Comparison of ENCODE assay signal across 8 mouse cellular contexts in the genomic region with DNA sequence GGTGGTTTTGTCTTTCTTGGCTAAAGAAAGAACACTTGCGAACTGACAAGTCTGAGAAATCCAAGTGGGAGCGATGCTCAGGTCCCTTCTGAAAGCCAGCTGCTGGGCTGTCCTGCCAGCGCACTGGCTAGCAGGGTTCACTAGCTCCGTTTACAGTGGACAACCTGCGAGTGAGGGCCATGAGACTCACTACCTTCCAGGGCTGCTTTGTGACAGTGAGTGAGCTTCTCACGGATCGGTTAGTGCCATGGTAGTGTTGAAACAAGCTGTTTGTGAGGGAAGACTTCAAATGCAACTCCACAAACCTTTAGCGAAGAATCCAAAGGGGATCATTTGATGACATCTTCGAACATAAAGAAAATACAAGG. TPM values are rescaled to one million over a fixed set of nuclear protein-coding genes. Genes with fewer than 3 reads are reported as not detected.
DNase-seq lines count a peak whose midpoint lies in the region; ATAC-seq and TF ChIP-seq lines count a peak whose summit lies in the region.

No protein-coding gene starts in this region.

- TF ChIP-seq CTCF in kidney, adult 2 months (conservative IDR thresholded peaks at IDR 0.05; ENCODE audit: insufficient read depth, insufficient read length, low read depth, low read length): no peak
- TF ChIP-seq CTCF in heart, postnatal 0 days (IDR thresholded peaks at IDR 0.05; ENCODE audit: low read depth): no peak

- H3K9me3 ChIP-seq in kidney, embryonic 16.5 days (ENCODE audit: low read length): no peaks in the 10 kb centered on the region
- no peaks in the 10 kb centered on the region for H3K9me3 ChIP-seq in heart, postnatal 0 days (replicated peaks; ENCODE audit: control insufficient read depth, low read length)

- TF ChIP-seq EP300 in heart, postnatal 0 days (IDR thresholded peaks at IDR 0.05; ENCODE audit: low read depth): no peak

- DNase-seq in kidney, adult 2 months: no peak
- peak; percentile 8 for DNase-seq in brain, embryonic 18.5 days (ENCODE audit: low read depth, low spot score)
- peak; percentile 10 for DNase-seq in heart, postnatal 0 days (ENCODE audit: low spot score)
- no peak for DNase-seq in frontal cortex, postnatal 25 days (ENCODE audit: low spot score in 2 of 2)
- no peak for DNase-seq in urinary bladder, postnatal 10 days (ENCODE audit: low spot score)

- H3K4me3 ChIP-seq in kidney, embryonic 16.5 days (ENCODE audit: low read length): peak overlapping the region; percentile 51
- no peak overlapping the region for H3K4me3 ChIP-seq in kidney, adult 2 months (ENCODE audit: insufficient read depth, low read depth, low read length)
- peak overlapping the region; percentile 49 for H3K4me3 ChIP-seq in heart, postnatal 0 days (ENCODE audit: low read depth, low read length)
- peak overlapping the region; percentile 30; the same call in 1 of the 2 replicates for H3K4me3 ChIP-seq in macrophage (ENCODE audit: inconsistent target)

- H3K27me3 ChIP-seq in kidney, embryonic 16.5 days (ENCODE audit: insufficient read depth, low read length): peaks cover 17% of the 10 kb centered on the region
- no peaks in the 10 kb centered on the region for H3K27me3 ChIP-seq in kidney, adult 2 months (replicated peaks; ENCODE audit: control insufficient read depth, insufficient read depth, low read length)
- peaks cover 12% of the 10 kb centered on the region for H3K27me3 ChIP-seq in heart, postnatal 0 days (ENCODE audit: control insufficient read depth, insufficient read depth, low read length)

- no peak overlapping the region for H3K27ac ChIP-seq in kidney, embryonic 16.5 days (ENCODE audit: low read length)
- H3K27ac ChIP-seq in kidney, adult 2 months (ENCODE audit: insufficient read depth, low read depth, low read length): no peak overlapping the region
- H3K27ac ChIP-seq in heart, postnatal 0 days (ENCODE audit: low read depth): no peak overlapping the region
- H3K27ac ChIP-seq in macrophage: no peak overlapping the region

- no peak for TF ChIP-seq POLR2A in kidney, adult 2 months (IDR thresholded peaks at IDR 0.05; ENCODE audit: low read depth, low read length)

- WGBS in kidney, embryonic 16.5 days: 20% methylated on average over 9 of the region's 9 CpGs
- 18% methylated on average over 9 of the region's 9 CpGs for WGBS in kidney, adult 2 months
- WGBS in heart, postnatal 0 days: 25% methylated on average over 9 of the region's 9 CpGs
- 35% methylated on average over 9 of the region's 9 CpGs for WGBS in macrophage (ENCODE audit: missing documents)

- H3K4me1 ChIP-seq in kidney, embryonic 16.5 days (ENCODE audit: insufficient read depth, low read length): peaks cover 5% of the 10 kb centered on the region; the same call in 1 of the 2 replicates
- H3K4me1 ChIP-seq in kidney, adult 2 months (ENCODE audit: control insufficient read depth, insufficient read depth, low read length): no peaks in the 10 kb centered on the region
- no peaks in the 10 kb centered on the region for H3K4me1 ChIP-seq in heart, postnatal 0 days (ENCODE audit: control insufficient read depth, insufficient read depth)

- no peaks in the 10 kb centered on the region for H3K36me3 ChIP-seq in kidney, embryonic 16.5 days (ENCODE audit: insufficient read depth, low read length)
- no peaks in the 10 kb centered on the region for H3K36me3 ChIP-seq in kidney, adult 2 months (ENCODE audit: control insufficient read depth, insufficient read depth, low read length)
- H3K36me3 ChIP-seq in heart, postnatal 0 days (replicated peaks; ENCODE audit: control insufficient read depth, insufficient read depth, low read length): no peaks in the 10 kb centered on the region
- no peaks in the 10 kb centered on the region for H3K36me3 ChIP-seq in macrophage (ENCODE audit: inconsistent target)

- peak overlapping the region; percentile 70 for H3K4me2 ChIP-seq in kidney, embryonic 16.5 days (replicated peaks; ENCODE audit: low read depth, low read length)
- peak overlapping the region; percentile 74 for H3K4me2 ChIP-seq in heart, postnatal 0 days (ENCODE audit: low read depth, low read length)

- peak overlapping the region; percentile 43 for H3K9ac ChIP-seq in kidney, embryonic 16.5 days (replicated peaks; ENCODE audit: low read length)
- peak overlapping the region; percentile 6; the same call in 1 of the 2 replicates for H3K9ac ChIP-seq in heart, postnatal 0 days (replicated peaks; ENCODE audit: low read depth, low read length)

- no peaks in the 10 kb centered on the region for H3K79me2 ChIP-seq in macrophage (ENCODE audit: inconsistent target)

- ATAC-seq in kidney, embryonic 16.5 days (ENCODE audit: low FRiP score, low TSS enrichment): peak; percentile 69; the same call in 1 of the 2 replicates
- peak; percentile 15; the same call in 1 of the 2 replicates for ATAC-seq in heart, postnatal 0 days (ENCODE audit: insufficient read depth, low read depth)
- no peak for ATAC-seq in monocyte, adult 5-6 weeks (replicated peaks; ENCODE audit: insufficient number of reproducible peaks, low FRiP score, low TSS enrichment, poor library complexity, severe bottlenecking)

RNA-seq across cellular contexts. Expression of a gene that starts 37.4 kb away (rescaled TPM):
- polyA plus RNA-seq in kidney, embryonic 16.5 days (2015; fragmentation: Nextera tagmentation; extraction: Ambion mirVana): not detected in 2 replicates
- 0.19 and 0.53 TPM in 2 replicates for polyA plus RNA-seq in kidney, adult 2 months (2012; rRNA removed)
- 0.62 TPM in 1 of 2 replicates, not detected in the other for total RNA-seq in heart, postnatal 0 days (2014; rRNA removed; ENCODE audit: low replicate concordance)
- polyA plus RNA-seq in heart, postnatal 0 days (2015; fragmentation: Nextera tagmentation; extraction: Ambion mirVana): not detected in 2 replicates
- total RNA-seq in macrophage (2018; cell fraction: chromatin; rRNA removed): 1 to 10 TPM in 7 of 26 experiments, under 1 TPM in 11, not detected in 8; 0.19 to 9.1 (median 0.55) TPM
- 1 to 10 TPM in 3 of 26 experiments, under 1 TPM in 22, not detected in 1; 0.06 to 4.0 (median 0.21) TPM for total RNA-seq in macrophage (2018; cell fraction: cytosol; rRNA removed)
- total RNA-seq in macrophage (2018; cell fraction: nucleus; rRNA removed): 10 to 100 TPM in 2 of 26 experiments, 1 to 10 TPM in 10, under 1 TPM in 13, not detected in 1; 0.24 to 12.9 (median 0.89) TPM
- polyA plus RNA-seq in macrophage (2018): 0.11 to 0.19 TPM (median 0.15 TPM) in 3 replicates
- total RNA-seq in monocyte, adult 5-6 weeks (2017): 3.3 to 15.9 TPM (median 3.8 TPM) in 3 replicates

Comparison
In these comparisons a context has a peak if more than half of its experiments do, and no peak if none do; other contexts are left out.
1. DNase-seq: peak in brain, embryonic 18.5 days (single experiment) and heart, postnatal 0 days (single experiment); none in kidney, adult 2 months (single experiment), frontal cortex, postnatal 25 days (0 of 2) and urinary bladder, postnatal 10 days (single experiment).